Mouse (Mus musculus): ENCODE results near the gene Pet100.

The Pet100 gene

DNA sequence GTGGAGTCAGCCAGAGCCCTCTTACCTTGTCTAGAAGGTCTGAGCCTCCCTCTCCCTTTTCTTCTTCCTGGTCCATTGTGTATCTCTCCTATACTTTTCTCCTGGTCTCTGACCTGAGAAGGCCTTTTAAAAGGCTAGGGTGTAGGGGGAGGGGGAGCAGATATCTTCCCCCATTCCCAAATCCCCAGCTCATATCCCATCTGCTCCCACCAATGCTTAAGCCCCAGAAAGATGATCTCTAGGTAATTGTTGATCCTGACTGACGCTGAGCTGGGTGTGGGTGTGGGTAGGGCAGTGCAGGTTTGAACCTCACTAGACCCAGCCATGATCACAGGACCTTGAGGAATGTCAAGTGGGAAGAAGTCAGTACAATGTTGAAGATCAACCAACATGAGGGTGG, 4.1 kb downstream of the Pet100 start, which contains the start of gene Pcp2:
TSS of gene Pcp2 (minus strand) at position 101 of the 400 bp plus-strand sequence.
- no peak for DNase-seq (ENCODE audit: low read depth)

DNA sequence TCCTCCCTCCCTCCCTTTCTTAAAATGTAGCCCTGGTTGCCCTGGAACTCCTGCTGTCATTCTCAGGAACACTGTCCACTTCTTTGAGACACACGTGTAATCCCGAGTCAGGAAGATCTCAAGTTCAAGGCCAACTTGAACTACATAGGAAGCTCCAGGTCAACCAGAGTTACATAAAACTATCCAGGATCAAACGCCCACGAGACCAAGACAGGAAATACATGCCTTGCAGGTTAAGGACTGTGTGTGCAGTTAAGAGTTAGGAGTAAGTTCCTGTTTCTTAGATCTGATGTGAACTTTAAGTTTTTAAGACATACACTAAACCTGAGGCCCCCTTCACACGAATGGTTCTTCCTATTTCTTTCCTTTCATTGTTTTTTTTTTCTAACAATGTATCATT, 5.6 kb downstream of the Pet100 start:
- DNase-seq (ENCODE audit: low read depth): no peak

DNA sequence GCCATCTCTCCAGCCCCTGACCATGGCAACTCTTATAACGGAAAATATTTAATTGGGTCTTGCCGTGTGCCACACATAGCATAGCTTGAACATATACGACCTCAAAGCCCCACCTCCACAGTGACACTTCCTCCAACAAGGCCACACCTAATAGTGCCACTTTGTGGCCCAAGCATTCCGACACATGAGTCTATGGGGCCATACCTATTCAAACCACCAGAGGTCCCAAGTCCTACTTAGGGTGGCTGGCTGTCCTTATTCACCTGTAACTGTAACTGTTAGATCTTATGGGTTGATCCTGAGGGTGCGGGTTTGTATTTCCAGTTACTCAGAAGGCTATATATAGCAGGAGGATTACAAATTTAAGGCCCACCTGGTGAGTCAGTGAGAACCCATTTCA, 6.7 kb downstream of the Pet100 start:
- no peak for DNase-seq (ENCODE audit: low read depth)

DNA sequence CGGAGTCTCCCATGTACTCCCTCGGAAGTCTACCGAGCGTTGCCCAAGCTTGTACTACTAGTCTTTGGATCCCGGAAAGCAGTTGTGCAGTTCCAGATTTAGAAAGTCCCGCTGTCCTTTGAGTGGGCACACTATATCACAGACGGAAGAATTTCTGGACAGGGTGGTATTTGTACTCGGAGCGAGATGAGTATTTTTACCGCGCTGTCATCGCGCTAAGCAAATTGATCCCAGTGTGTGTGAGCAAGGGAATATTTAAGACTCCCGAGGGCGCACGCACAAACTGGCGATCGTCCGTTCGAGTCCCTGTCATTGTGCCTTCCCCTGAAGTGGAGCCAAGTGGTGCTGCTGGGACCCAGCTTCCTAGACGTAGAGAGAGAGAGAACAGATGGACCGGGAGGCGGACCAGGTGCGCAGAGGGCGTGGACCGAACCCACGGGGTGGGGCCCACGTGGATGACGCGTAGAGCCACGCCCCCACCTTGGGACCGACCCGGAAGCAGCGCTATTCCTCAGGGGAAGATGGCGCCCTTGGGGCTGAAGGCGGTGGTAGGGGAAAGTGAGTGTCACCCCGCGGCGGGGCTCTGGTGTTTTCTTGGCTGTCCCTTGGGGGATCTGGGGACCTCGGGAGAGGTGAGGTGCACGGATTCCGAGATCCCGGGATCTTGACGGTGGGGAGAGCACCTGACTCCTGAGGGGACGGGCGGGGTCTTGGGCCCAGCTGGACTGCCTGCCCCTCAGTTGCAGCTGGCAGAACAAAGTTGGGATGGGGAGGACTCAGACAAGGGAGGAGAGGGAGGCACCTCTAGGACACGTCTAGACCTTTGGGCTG, 9.5 kb downstream of the Pet100 start, which contains the start of gene Stxbp2:
TSS of gene Stxbp2 (plus strand) at position 309 of the 831 bp plus-strand sequence.
- DNase-seq (ENCODE audit: low read depth): peak; percentile 17

DNA sequence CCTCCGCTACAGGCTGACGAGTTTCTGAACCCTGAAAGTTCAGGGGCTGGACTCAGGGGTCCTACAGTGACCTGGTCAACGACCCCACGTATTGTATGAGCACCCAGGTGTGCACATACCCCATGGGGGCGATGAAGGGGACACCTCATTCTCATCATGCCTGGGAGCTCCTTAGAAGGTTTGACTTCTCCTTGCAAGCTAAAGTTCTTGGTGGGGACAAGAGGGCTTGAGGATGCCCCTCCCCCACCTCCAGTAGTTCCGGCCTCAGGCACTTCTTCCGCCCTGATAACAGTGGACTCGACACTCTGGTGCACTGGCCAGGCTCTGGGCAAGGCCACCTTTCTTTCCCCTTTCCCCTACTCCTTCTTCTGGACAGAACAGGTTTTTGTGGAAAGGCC, 10.1 kb downstream of the Pet100 start:
- no peak for DNase-seq (ENCODE audit: low read depth)

DNA sequence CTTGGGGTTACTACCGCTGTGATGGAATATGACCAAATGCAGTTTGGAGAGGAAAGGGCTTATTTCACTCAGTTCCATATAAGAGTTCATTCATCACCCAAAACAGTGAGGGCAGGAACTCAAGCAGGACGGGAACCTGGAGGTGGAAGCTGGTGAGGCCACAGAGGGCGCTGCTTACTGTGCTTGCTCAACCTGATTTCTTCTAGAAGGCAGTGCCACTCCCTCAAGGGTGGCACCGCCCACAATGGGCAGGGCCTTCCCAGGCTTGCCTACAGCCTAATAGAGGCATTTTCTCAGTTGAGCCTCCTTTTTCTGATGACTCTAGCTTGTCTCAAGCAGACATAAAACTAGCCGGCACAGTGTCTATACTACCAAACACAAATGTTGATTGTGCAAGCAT, 24.5 kb downstream of the Pet100 start:
- no peak for DNase-seq (ENCODE audit: low read depth)

DNA sequence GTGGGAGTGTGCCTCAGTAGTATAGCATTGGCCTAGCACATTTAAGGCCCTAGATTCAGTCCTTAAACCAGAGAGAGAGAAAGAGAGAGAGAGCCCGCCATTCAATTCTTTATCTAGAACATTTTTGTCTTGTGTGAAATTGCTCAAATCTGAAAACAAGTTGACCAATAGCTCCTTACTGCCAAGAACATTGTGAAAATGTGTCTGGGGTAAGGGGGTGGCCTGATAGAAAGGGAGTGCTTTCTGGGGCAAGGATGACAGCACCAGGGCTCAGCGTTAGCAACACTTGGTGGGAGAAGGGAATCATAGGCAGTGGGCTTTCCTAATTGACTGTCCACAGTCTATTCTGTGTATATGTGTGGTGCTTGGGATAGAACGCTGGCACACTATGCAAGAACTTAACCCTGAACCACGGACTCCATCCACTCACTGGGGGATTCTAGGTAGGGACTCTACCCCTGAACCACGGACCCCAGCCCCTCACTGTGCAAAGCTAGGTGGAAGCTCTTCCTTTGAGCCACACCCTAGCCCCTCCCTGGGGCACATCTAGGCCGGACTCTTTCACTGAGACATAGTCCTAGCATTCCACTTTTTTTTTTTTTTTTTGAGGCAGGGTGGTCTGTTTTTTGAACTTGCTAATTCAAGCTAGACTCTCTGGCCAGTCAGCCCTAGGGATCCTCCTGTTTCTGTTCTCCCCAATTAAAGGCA, 25.6 kb downstream of the Pet100 start:
- no peak for DNase-seq (ENCODE audit: low read depth)

DNA sequence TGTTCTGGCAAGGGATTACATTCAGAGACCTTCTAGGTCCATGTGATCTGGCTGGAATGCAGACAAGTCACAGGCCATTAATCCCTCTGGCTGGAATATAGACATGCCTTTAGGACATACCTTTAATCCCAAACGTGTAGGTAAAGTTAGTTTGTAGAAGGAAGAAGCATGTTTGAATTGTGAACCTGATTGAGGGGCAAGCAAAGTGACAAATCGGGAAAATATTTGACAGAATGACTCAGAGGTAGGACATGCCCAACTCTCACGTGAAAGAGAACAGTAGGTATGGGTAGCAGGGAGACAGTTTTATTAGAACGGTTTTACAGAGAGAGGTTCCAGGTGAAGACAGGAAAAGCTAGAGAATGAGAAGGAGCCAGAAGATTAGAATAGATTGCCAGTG, 26.2 kb downstream of the Pet100 start:
- no peak for DNase-seq (ENCODE audit: low read depth)

DNA sequence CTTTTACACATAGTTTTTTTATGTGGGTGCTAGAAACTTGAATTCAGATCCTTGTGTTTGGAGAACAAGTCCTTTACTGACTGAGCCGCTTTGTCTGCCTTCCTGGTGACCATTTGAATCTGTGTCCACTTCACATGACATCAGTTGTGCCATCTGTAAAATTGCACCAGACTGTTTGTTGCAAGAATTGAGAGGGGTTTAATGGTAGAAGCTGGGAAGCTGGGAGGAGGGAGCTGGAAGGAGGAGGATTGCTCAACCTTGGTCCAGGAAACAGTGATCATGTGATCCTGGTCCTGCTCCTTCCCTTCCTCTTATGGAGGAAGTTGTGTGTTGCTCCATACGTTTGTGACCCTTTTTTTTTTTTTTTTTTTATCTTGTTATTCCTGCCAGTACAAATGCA, 26.9 kb downstream of the Pet100 start:
- DNase-seq (ENCODE audit: low read depth): no peak

DNA sequence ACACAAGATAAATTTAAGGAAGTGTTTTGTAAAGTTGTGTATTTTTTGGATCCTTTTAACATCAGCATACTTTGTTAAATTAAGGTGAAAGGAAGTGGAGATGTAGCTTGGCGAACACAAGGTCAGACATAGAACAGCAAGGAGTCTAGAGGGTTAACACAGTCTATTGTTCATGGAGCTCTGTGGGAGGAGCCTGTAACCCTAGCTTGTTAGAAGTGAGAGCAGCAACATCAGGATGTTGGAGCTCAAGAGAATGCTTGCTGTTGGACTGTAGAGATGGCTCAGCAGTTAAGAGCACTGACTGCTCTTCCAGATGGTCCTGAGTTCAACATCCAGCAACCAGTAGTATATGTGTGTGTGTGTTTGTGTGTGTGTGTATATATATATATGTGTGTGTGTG, 27.6 kb downstream of the Pet100 start:
- DNase-seq (ENCODE audit: low read depth): no peak

DNA sequence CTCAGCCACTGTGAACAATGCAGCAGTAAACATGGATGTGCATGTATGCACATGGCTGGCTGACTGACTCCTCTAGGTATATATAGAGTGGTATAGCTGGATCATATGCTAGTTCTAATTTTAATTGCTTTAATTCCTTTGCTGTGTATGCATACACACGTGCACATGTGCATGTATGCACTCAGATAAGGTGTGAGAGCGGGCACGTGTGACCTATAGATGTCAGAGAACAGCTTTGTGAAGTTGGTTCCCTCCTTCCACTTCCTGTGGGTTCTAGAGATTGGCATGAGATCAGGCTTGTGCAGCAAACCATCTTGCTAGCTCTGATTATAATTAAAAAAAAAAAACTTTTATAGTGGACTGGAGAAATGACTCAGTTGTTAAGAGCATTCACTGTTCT, 31.5 kb downstream of the Pet100 start:
- DNase-seq (ENCODE audit: low read depth): no peak

DNA sequence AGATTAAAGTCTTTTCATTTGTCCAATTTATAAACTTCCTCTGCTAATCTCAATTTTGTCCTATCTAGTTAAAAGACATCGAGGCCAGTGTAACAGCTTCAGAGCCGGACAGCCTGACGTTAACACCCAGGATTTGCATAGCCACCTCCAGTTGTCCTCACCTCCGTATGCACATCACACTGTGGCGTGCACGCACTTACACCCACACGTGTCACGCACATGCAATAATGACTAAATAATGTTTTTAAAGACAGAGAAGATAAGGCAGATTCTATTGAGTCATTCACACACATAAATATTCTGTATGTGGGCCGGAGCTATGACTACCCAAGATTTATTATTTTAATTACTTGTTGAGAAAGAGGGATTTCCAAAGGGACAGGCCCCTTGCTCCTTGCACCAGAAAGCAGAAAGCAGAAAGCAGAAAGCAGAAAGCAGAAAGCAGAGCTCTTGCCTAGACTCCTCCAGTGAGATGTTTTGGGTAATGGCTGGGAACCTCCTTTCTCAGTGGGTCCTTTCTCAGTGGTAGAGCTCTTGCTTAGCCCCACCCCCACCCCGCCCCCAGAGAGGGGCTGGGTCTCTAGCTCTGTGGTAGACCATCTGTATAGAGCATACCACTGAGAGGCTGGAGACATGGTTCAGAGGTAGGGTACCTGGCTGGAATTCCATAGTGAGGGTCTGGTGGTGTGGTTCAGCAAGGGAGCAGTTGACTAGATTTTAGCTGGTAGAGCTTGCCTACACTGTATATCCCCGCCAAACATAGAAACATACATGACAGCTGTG, 33.6 kb downstream of the Pet100 start:
- no peak for DNase-seq (ENCODE audit: low read depth)

DNA sequence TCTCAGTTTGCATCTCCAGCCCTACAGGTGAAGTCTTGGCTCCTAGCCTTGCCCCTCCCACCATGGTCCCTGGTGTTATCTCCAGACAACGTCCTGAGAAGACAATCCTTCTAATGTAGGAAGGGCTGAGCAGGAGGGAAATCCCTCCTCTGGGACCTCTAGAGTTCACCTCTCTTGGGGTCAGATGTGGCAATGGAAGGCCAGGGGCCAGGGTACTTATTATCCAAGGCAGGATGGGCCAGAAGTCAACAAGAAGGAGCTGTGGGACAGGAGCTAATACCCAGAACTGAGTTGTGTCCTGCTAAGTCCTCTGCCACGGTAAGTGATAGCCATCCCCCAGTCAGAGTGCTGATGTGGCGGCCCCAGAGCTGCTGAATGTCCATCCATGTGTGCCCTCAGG, 34.2 kb downstream of the Pet100 start, which contains the start of gene Retn:
TSS of gene Retn (plus strand) at position 245 of the 400 bp plus-strand sequence.
- DNase-seq (ENCODE audit: low read depth): no peak

DNA sequence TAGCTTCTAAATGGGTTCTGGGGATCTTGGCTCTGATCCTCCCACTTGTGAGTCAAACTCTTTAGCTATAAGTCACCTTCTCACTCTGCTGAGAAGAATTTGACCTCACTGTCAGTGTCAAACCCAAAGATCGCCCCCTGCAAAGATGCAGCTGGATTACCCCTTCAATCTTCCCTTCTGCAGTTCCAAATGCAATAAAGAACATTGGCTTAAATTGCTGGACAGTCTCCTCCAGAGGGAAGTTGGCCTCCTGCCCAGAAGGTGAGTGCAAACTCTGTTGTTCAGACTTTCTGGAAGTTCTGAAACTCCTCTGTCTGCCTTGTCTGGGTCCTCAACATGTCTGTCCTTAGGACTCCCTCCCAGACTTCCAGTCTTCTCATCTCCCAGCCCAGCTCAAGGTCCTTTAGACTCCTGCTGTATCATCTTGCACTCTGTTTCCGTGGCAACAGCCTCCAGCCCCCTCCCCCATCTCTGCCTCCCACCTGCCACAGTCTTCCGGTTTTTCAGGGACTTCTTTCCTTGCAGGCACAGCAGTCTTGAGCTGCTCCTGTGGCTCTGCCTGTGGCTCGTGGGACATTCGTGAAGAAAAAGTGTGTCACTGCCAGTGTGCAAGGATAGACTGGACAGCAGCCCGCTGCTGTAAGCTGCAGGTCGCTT, 35.5 kb downstream of the Pet100 start:
- DNase-seq (ENCODE audit: low read depth): no peak

DNA sequence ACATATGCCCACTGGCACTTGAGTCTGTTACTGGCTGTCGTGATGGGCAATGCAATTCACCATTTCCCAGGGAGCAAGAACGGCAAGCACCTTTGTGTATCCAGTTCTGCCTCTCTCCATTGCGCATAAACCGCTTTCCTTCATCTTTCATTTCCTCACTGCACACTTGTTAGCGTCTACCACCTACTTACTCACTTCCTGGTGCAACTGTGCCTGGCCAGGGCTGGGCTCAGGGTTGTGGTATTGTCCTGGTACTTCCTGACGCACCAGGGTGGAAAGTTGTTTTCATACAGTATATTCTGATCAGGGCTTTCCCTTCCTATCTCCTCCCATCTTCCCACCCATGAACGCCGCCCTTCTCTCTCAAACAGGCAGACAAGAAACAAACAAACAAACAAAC, 39.5 kb downstream of the Pet100 start:
- no peak for DNase-seq (ENCODE audit: low read depth)

DNA sequence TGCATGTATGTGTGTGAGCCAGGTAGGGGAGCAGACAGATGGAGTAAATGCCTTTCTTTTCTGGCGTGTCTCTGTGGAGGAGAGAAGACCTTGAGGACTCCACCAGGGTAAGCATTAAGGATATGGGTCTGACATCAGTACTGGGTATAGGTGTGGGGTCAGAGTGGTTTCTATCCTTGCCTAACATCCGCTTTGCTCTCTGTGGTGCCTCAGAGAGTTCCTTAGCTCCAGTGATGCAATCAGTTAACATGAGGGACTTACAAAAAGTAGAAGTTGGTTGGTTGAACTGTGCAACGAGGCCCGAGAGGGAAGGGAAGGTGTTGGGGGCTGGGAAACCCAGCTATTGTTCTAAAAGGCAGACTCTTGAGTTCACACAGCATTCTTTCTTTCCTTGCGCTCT, 43.1 kb downstream of the Pet100 start:
- no peak for DNase-seq (ENCODE audit: low read depth)

DNA sequence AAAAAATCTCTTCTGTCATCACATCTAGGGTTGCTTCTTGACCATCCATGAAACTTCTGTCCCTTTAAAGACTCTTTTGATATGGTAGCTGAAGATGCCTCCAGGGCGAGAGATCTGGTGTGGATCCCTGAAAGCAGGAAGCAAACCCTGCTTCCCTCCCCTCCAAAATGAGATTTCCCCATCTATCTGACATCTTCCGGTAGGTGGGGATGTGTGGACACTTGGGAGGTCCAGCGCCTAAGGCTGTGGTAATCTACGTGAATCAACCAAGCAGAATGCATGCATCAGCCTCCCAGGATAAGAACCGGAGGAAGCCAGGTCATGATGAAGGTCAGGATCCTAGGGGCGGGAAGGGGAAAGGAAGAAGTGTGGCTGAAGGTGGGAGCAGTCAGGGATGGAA, 44.2 kb downstream of the Pet100 start, which contains the start of gene Mcemp1:
TSS of gene Mcemp1 (plus strand) at position 248 of the 400 bp plus-strand sequence.
- DNase-seq (ENCODE audit: low read depth): no peak

DNA sequence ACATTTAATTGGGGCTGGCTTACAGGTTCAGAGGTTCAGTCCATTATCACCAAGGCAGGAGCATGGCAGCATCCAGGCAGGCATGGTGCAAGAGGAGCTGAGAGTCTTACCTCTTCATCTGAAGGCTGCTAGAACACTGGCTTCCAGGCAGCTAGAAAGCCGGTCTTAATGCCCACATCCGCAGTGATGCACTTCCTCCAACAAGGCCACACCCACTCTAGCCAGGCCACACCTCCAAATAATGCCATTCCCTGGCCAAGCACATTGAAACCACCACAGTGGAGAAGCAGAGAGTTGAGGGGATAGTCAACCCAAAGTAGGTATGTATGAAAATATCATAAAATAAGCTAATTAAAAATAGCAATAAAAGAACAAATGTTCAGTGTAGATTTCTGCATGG, 49.0 kb downstream of the Pet100 start:
- no peak for DNase-seq (ENCODE audit: low read depth)

DNA sequence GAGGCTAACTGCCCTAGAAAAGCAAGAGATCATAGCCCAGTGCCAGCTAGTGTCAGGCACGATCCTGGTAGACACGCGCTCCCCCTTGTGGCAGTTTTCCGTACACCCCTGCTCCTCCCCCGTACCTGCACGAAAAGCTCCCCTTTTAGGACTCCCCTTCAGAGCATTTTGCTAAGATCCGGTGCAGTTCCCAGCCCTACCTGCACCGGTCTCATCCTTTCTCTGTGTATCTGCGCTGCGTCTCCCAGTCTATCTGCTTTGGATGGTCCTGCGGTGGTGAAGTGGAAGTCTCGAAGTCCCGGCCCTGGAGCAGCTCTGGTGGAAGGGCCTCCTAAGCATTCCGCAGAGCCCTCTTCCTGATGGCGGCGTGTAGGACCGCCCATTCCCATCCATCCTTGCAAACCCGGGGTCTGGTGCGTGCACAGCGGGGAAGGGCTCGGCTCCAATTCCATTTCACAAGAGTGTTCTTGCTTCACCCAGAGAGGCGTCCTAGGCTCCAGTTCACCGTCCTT, 50.7 kb downstream of the Pet100 start, which contains the start of gene Fcor:
TSS of gene Fcor (minus strand) at position 383 of the 512 bp plus-strand sequence.
- peak; percentile 54 for DNase-seq (ENCODE audit: low read depth)

DNA sequence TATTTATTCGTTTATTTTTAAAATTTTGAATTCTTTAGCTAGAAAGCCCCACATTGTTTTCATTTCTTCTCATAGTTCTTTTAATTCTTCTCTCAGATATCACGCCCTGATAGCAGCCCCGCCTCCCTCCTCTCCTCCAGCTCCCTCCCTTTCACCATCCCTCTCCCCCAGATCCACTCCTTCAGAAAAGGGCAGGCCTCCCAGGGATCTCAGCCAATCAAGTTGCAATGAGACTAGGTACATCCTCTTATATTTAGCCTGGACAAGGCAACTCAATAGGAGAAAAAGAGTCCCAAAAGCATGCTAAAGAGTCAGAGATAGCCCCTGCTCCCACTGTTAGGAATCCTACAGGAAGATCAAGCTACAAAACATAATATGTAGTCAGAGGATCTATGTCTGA, 53.3 kb downstream of the Pet100 start:
- DNase-seq (ENCODE audit: low read depth): no peak
